Mouse (Mus musculus): ENCODE data around the gene Rpl19. TPM values are rescaled to one million over a fixed set of nuclear protein-coding genes. Genes with fewer than 3 reads are reported as not detected.

Gene Rpl19
- total and polyA plus RNA-seq, 3 experiments = 2,949 to 5,259 (median 3,446) TPM

DNA sequence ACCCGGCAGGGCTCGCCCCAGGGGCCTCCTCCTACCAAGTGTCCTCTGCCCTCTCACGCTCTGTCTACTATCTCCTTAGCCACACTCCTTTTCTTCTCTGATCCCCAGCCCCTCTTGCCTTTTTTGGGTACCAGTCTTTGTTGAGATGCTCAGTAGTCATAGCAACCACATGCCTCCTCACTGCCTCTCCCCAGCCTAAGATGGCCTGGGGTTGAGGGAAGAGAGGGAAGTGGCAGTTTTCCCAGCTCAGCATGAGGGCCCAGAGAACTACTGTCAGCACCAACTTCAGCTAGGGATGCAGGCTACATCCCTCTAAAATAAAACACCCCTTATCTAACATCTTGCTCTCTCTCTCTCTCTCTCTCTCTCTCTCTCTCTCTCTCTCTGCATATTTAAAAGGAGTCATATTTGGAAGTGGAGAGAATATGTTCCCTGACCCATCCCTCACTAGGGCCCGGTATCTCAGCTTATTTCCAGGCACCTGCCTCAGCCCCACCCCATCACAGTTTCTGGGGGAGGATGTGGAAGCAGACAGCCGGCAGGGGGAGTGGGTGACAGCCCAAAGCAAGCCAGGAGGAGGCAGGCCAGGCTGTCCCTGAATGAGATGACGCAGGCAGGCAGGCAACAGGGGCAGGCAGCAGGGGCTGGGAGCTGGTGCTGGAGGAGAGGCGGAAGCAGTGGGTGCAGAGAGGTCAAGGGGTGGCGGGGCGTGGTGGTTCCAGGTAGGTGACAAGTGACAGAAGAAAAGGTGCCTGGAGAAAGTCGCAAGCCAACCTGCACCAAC lies 7.5 kb upstream of the Rpl19 start:
- Histone ChIP-seq H3K4me3 (replicated peaks in 1 of 3; ENCODE audit: low read depth in 2 of 3, low read length in 2 of 3, poor library complexity in 1 of 3) (no peak overlapping the region), H3K27me3 (replicated peaks) (peaks cover 30% of the 10 kb centered on the region), H3K9me3 (replicated peaks; ENCODE audit: low read length) (no peaks in the 10 kb centered on the region), H3K36me3 (replicated peaks in 1 of 2; ENCODE audit: control insufficient read depth in 1 of 2, insufficient read depth in 1 of 2, low read length in 1 of 2) (no peaks in the 10 kb centered on the region), H3K27ac (ENCODE audit: insufficient read depth, low read depth) (no peak overlapping the region), H3K9ac (ENCODE audit: insufficient read depth, low read depth) (no peak overlapping the region), H3K4me2 (ENCODE audit: insufficient read depth, low read depth, poor library complexity, severe bottlenecking) (no peak overlapping the region), H3K79me2 (replicated peaks; ENCODE audit: control insufficient read depth, extremely low read depth, insufficient read depth, poor library complexity, severe bottlenecking) (no peaks in the 10 kb centered on the region), H3K4me1 (ENCODE audit: control insufficient read depth in 1 of 2, insufficient read depth in 2 of 2) (peaks cover 15 to 40% of the 10 kb centered on the region in 2 experiments)
- in situ Hi-C loops (cut with MboI; ENCODE audit: low pct_ligation_motif_present, low pct_unique_long_range_greater_than_20kb, low sequenced_read_pairs) = no loop called here
- dilution Hi-C loops (cut with MboI; ENCODE audit: extremely low pct_ligation_motif_present, extremely low pct_unique_long_range_greater_than_20kb, low sequenced_read_pairs) = no loop called here
- TF ChIP-seq CHD2 (IDR thresholded peaks at IDR 0.05; ENCODE audit: low read length) (no peak), SMC3 (IDR thresholded peaks at IDR 0.05; ENCODE audit: low read depth, low read length) (peak; percentile 54), NRF1 (IDR thresholded peaks at IDR 0.05; ENCODE audit: low read depth, low read length) (no peak), CTCF (conservative IDR thresholded peaks at IDR 0.05 in 1 of 2, IDR thresholded peaks at IDR 0.05 in 1 of 2; ENCODE audit: low read depth in 2 of 2, low read length in 2 of 2) (peak in 1 of 2 experiments; percentile 74; a peak in 2 of 4 replicates), RAD21 (IDR thresholded peaks at IDR 0.05; ENCODE audit: low read depth, low read length) (peak; percentile 46)
- peak; percentile 39 for DNase-seq (ENCODE audit: extremely low read depth)

DNA sequence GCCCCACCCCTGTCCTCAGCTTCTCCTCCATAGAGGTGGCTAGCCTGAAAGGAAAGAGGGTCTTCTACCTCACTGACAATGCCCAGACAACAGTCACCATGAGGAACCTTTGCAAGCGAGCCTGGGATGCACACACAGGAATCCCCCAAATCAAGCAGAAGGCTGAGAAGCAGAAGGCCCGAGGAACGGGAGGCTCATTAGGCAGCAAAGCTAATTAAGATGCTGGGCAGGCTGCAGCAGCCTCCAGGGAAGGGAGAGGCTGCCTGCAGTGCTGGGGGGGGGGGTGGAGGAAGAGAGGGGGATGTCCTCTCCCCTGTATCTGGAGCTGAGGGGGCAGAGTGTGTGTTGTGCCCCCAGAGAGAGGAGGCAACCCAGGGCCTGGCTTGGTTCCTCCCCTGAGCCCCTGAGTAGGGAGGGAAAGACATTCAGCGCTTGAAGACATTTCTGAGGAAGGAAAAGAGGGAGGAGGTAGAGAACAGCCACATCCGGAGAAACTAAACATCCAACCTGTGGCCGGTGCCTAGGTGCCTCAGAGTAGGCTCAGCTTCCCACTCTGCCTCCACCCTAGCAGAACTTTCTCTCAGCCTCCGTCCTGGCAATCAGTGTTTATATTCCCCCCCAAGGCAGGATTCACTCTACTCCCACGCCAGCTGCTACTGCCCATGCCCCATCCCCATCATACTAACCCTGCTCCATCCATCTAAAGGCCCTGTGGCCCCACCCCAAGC lies 6.5 kb upstream of the Rpl19 start:
- Histone ChIP-seq H3K4me3 (replicated peaks in 1 of 3; ENCODE audit: low read depth in 2 of 3, low read length in 2 of 3, poor library complexity in 1 of 3) (no peak overlapping the region), H3K27me3 (replicated peaks) (peaks cover 30% of the 10 kb centered on the region), H3K4me2 (ENCODE audit: insufficient read depth, low read depth, poor library complexity, severe bottlenecking) (no peak overlapping the region), H3K27ac (ENCODE audit: insufficient read depth, low read depth) (no peak overlapping the region), H3K79me2 (replicated peaks; ENCODE audit: control insufficient read depth, extremely low read depth, insufficient read depth, poor library complexity, severe bottlenecking) (no peaks in the 10 kb centered on the region), H3K9ac (ENCODE audit: insufficient read depth, low read depth) (no peak overlapping the region), H3K4me1 (ENCODE audit: control insufficient read depth in 1 of 2, insufficient read depth in 2 of 2) (peaks cover 15 to 44% of the 10 kb centered on the region in 2 experiments), H3K36me3 (replicated peaks in 1 of 2; ENCODE audit: control insufficient read depth in 1 of 2, insufficient read depth in 1 of 2, low read length in 1 of 2) (no peaks in the 10 kb centered on the region), H3K9me3 (replicated peaks; ENCODE audit: low read length) (no peaks in the 10 kb centered on the region)
- DNase-seq (ENCODE audit: extremely low read depth) = no peak
- dilution Hi-C loops (cut with MboI; ENCODE audit: extremely low pct_ligation_motif_present, extremely low pct_unique_long_range_greater_than_20kb, low sequenced_read_pairs) = no loop called here
- TF ChIP-seq POLR2A (IDR thresholded peaks at IDR 0.05; ENCODE audit: low read depth, low read length) (no peak), RCOR1 (conservative IDR thresholded peaks at IDR 0.05; ENCODE audit: low read depth, low read length) (no peak), USF1 (IDR thresholded peaks at IDR 0.05; ENCODE audit: low read depth, low read length) (no peak), RAD21 (IDR thresholded peaks at IDR 0.05; ENCODE audit: low read depth, low read length) (no peak), NELFE (IDR thresholded peaks at IDR 0.05; ENCODE audit: low read depth, low read length) (no peak), ETS1 (conservative IDR thresholded peaks at IDR 0.05; ENCODE audit: low read depth, low read length) (no peak), MAFK (IDR thresholded peaks at IDR 0.05; ENCODE audit: insufficient replicate concordance, low read length) (no peak), EP300 (IDR thresholded peaks at IDR 0.05; ENCODE audit: low read length) (no peak), PAX5 (IDR thresholded peaks at IDR 0.05; ENCODE audit: low read length) (no peak), SMC3 (IDR thresholded peaks at IDR 0.05; ENCODE audit: low read depth, low read length) (no peak), MEF2A (IDR thresholded peaks at IDR 0.05; ENCODE audit: borderline replicate concordance, low read depth, low read length) (no peak), CHD1 (IDR thresholded peaks at IDR 0.05; ENCODE audit: low read depth, low read length) (no peak), TCF12 (IDR thresholded peaks at IDR 0.05; ENCODE audit: low read depth, low read length) (no peak)
- in situ Hi-C loops (cut with MboI; ENCODE audit: low pct_ligation_motif_present, low pct_unique_long_range_greater_than_20kb, low sequenced_read_pairs) = no loop called here

Data from CH12.LX (cell line).